Mouse (Mus musculus): ENCODE results near the gene Tenm2.

DNA sequence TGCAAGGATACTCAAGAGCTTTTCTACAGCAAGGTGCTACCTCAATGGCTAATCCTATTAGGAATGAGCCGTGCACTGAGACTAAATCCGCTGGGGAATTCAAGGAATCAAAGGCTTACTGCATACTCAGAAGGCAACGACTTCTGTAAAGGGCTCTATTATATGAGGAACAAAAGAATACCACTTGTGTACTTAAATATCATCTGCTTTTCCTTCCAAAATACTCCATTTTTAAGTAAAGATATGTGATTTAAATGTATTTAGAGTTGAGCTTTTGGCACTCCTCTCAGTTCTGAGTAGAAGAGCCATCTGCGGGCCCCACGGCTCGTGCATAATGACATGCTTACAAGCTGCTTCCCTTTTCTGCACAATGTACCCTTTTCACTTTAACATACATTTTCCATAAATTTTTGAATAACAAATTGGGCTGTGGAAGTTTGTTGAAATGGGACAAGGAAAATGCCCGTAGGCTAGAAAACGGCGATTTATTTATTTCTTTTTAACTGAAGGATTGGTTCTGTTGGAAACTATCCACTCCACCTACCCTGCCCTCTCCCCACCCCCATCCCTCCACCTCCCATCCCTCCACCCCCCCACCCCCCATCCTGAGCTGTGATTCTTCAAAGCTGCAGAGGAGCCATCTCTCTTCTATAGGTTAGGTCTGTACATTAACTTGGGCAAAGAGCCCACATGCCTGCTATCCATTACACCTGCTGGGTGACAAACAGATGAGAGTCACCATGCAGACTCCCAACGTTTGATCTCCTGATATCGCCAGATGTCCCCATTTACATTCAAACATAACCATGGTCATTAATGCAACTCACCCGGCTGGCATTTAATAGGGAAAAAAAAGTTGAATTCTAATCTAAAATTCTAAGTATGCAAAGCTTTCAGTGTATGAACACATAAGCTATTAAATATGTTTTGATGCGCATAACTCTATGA lies 81.6 kb downstream of the Tenm2 start:
- TF ChIP-seq FLI1 (IDR thresholded peaks at IDR 0.05; ENCODE audit: low read length), result no peak
- no peak for TF ChIP-seq GATA1 (IDR thresholded peaks at IDR 0.05; ENCODE audit: borderline replicate concordance, low read length)
